Mouse (Mus musculus): ENCODE results near the gene Lyrm2. TPM values are rescaled to one million over a fixed set of nuclear protein-coding genes. Genes with fewer than 3 reads are reported as not detected.
A peak's percentile ranks its signal among the peaks of the same experiment; 100 is the strongest.

Lyrm2 gene
- 10 to 100 TPM; 30.6 to 40.0 TPM for total RNA-seq (2021)
- long read RNA-seq, experiment 1, transcript Lyrm2-201 (3 exons, 465 nt), result major isoform, 11 of 12 reads
- long read RNA-seq, experiment 1, partial matches to known transcripts, result 0 of 12 reads
- long read RNA-seq, experiment 1, other reads (novel, unspliced or antisense), result 0 of 12 reads
- long read RNA-seq, experiment 2, transcript Lyrm2-201 (3 exons, 465 nt), result major isoform, 13 of 15 reads
- long read RNA-seq, experiment 2, partial matches to known transcripts, result 0 of 15 reads
- long read RNA-seq, experiment 2, other reads (novel, unspliced or antisense), result 1 of 15 reads

DNA sequence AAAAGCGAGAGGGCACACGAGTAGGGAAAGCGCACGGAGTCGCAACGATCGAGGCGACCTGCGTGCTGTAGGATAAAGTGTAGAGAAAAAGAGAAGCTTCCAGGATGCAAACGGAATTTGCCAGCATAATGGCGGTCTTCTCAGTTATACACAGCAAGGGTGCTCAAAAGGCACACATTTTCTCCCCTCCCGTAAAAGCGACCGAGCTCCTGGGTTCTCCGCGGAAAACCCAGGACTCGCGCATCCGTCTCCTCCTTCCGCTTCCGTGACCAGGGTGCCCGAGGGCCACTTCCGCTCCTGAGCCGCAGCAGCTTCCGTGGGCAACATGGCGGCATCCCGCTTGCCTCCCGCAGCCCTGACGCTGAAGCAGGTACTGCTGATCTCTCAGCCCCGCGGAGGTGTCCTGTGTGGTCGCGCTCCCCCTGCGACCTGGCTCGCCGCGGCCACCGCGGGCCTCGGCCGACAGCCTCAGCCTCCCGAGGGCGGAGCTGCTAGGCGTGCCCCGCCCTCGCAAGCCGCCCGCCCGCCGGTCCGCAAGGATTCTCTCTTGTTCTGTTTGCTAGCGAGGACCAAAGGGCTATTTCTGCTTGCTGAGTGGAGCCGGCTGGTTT, at the start of gene Lyrm2:
Gene Lyrm2, plus strand, starts transcription at position 288 of the 611 bp plus-strand sequence.
- DNase-seq (ENCODE audit: low spot score in 2 of 2), result peak; percentile 83 to 84

GRCm38 (mm10) chr4:32750711-32751110, 49.3 kb upstream of the Lyrm2 start:
- no peak for DNase-seq (ENCODE audit: low spot score in 2 of 2)

DNA sequence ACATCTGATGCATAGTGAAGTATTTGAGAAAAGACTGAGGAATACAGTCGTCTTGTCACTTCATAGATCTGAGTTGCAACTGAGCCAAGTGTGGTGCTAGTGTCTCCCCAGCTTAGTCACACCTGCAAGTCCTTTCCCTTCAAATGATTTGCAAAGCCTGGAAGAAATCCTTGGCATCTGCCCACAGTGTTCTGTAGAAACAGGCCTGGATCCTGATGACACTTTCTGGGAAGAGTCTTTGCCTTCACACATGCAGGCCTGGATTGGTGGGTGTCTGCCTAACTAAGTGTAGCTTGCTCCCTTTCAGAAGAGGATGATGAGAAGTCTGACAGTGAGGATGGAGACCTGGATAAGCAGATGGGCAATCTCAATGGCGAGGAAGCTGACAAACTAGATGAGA, 42.6 kb upstream of the Lyrm2 start:
- DNase-seq (ENCODE audit: low spot score in 2 of 2), result peak; percentile 37 to 59

DNA sequence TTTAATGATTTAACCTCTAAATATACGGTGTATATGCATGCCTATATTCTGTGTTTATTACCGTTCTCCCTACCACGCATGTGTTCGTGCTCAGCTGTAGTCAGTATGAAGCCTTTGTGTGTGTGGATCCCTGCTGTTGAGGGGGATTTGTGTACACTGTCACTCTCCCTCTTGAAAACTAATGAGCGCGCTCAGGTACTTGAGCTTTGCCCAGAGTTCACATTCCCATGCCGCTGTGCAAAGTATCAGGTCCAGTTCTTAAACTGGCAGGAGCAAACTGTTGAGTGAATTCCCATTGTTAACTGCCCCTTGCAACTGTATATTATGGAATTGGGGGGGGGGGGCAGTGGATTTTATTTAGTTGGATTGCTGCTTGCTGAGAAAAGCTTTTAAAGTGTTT, 32.6 kb upstream of the Lyrm2 start:
- DNase-seq (ENCODE audit: low spot score in 2 of 2), result no peak

- DNase-seq (ENCODE audit: low spot score in 2 of 2), result no peak
Measured at GRCm38 (mm10) chr4:32768046-32768445, 32.0 kb upstream of the Lyrm2 start.

DNA sequence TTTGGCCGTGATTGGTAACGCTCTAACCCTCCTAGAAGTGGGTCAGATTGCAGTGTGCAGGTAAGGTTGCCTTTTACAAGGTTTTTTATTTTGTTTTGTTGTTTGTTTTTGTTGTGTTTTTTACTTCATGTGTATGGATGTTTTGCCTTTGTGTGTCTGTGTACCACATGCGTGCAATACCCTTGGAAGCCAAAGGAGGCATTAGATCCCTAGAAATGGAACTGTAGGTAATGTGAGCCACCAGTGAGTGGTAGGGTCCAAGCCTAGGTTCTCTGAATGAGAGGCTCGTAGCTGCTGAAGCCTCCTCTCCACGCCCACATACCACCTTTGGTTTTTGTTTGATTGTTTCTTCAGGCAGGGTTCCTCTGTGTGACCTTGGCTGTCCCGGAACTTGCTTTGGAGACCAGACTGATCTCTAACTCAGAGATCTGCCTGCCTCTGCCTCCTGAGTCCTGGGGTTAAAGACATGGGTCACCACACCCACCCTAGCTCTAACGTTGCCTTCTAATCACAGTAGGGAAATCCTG, 29.7 kb upstream of the Lyrm2 start:
- DNase-seq (ENCODE audit: low spot score in 2 of 2), result no peak

DNA sequence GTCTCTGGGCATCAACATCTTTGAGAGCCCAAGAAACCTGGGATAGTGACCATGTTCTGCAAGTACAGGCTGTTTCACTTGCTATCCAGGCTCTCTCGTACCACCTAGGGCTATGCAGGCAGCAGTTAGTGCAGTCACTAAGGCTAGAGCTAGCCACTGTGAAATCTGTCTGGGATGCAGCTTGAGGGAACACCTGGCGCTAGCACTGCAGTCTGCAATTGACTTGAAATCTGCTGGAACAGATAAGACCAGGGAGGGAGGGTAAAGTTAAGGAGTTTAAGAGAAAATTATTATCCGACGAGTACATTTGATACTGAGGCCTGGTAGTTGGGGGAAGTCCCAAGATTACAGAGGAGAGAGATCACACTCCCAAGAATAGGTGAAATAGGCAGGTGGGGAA, 20.1 kb upstream of the Lyrm2 start:
- DNase-seq (ENCODE audit: low spot score in 2 of 2), result no peak

DNA sequence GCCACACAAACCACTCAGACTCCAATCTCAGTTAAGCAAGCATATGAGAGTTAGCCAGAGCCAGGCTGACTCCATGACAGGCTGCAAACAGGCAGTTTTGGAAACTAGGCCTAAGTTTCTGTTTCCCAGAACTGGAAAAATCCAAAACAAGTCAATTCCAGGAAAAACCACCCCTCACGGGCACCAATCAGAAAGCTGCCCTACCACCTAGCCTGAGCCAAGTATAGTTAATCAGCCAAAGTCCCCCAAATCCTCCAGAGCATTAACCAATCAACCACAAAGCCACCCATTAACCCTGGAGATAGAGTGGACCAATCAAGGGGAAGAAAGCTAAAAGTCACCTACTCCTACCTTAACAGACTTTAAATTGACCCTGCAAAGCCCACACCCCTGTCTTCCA, 12.9 kb upstream of the Lyrm2 start:
- no peak for DNase-seq (ENCODE audit: low spot score in 2 of 2)

- DNase-seq (ENCODE audit: low spot score in 2 of 2), result no peak
Measured at GRCm38 (mm10) chr4:32789020-32789419, 11.0 kb upstream of the Lyrm2 start.

GRCm38 (mm10) chr4:32798976-32799375, 1.1 kb upstream of the Lyrm2 start:
- no peak for DNase-seq (ENCODE audit: low spot score in 2 of 2)

DNA sequence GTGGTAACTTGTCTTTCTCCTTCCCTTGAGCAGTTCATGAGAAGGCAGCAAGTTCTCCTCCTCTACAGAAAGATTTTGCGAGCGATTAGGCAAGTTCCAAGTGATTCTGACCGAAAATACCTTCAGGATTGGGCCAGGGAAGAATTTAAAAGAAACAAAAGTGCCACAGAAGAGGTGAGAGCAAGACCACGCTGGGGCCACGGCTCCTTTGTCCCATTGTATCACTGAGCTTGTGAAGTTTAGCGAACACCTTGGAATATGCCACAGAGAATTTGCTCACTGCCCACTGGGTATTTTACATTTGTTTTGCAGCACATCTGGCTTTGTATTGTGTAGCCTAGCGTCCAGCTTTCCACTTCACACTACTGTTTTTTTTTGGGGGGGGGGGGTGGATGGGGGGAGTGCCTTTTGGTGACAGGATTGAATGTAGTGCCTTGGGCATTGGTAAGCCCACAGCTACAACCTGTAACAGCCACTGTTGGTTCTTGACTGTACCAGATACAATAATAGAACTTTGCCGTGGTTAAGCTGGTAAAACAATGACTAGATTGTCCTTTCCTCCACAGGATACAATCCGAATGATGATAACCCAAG, 621 bp downstream of the Lyrm2 start:
- DNase-seq (ENCODE audit: low spot score in 2 of 2), result no peak

DNA sequence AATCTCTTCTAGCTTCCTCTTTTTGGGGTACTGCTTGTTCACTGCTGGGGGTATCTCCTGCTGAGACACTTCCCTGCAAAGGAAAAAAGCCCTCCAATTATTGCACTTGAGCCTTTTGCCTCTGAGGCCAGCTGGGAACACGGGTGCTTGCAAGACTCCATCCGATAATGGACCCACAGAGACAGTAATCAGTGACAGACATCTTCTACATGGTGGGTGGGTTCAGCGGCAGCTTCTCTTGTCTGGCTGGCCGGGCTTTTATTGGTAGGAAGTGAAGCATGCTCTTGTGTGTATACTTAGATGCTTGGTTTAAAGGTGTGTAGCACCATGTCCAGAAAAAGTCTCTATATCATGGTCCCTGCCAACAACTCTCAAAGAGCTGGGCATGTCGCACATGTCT, 17.4 kb downstream of the Lyrm2 start:
- DNase-seq (ENCODE audit: low spot score in 2 of 2), result no peak

GRCm38 (mm10) chr4:32820676-32821075, 20.6 kb downstream of the Lyrm2 start:
- no peak for DNase-seq (ENCODE audit: low spot score in 2 of 2)

DNA sequence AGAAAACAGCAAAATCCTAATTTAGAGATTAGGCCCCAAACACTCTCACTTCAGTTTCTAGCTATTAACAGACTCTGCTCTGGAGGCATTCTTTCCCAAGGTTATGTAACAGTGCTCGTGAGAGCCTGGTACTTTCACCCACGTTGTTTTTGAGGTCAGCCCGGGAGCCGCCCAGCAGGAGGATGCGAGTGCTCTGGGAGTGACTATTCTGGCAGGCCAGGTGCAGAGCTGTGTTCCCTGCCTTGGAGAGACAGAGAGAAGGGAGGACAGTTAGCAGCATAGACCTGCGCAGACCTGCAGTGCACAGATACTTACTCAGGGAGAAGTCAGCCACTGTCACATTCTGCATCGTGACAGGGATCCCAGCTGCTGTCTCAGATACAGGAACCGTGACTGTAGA, 24.2 kb downstream of the Lyrm2 start:
- peak in 1 of 2 experiments; percentile 14 for DNase-seq (ENCODE audit: low spot score in 2 of 2)

GRCm38 (mm10) chr4:32826925-32827324, 26.9 kb downstream of the Lyrm2 start:
- DNase-seq (ENCODE audit: low spot score in 2 of 2), result no peak

DNA sequence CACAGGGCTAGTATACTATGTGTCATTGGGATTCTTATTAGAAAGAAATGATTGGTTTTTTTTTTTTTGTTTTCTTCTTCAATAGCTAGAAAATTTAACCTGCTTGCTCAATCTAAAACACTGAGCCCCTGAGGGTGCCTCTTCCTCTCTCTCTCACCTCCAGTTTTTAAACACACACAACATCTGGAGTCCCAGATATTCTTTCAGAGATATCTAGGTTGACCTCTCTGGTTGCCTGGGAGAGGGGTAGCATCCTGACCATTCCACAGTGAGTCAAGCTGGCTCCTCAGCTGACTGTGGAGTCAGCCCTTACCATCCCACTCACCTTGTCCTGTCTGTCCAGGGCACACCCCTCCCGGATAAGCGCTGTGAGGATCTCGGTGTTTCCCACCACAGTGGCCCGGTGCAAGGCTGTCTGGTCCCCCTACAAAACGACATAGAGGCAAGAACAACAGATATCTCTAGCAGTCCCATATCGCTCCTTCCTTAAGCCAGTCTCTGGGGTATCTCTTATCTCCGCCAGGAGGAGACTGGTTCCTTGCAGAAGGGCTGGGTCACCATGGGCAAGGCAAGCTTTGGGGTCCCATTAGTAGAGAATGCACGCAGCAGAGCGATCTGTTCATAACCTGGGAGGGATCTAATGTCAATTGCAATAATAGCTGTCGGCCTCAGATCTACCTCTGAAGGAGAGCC, 28.5 kb downstream of the Lyrm2 start:
- no peak for DNase-seq (ENCODE audit: low spot score in 2 of 2)

DNA sequence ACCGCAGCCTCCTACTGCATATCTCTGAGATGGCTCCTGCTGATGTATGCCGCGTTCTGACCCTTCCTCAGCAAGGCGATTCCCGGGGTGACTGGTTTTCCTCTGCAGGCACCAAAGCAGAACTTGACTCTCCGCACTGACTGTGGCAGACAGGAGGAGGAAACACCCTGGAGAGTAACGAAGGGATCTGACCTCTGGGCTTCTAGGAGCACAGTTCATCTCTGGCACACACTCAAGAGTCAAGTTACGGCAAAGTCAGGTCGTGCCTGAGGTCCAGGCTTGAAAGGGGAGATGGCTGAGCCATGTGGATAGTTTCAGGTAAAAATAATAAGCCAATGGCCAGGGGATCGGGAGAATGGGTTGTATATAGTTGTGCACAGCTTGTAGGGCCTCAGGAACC, 29.3 kb downstream of the Lyrm2 start:
- DNase-seq (ENCODE audit: low spot score in 2 of 2), result no peak

DNA sequence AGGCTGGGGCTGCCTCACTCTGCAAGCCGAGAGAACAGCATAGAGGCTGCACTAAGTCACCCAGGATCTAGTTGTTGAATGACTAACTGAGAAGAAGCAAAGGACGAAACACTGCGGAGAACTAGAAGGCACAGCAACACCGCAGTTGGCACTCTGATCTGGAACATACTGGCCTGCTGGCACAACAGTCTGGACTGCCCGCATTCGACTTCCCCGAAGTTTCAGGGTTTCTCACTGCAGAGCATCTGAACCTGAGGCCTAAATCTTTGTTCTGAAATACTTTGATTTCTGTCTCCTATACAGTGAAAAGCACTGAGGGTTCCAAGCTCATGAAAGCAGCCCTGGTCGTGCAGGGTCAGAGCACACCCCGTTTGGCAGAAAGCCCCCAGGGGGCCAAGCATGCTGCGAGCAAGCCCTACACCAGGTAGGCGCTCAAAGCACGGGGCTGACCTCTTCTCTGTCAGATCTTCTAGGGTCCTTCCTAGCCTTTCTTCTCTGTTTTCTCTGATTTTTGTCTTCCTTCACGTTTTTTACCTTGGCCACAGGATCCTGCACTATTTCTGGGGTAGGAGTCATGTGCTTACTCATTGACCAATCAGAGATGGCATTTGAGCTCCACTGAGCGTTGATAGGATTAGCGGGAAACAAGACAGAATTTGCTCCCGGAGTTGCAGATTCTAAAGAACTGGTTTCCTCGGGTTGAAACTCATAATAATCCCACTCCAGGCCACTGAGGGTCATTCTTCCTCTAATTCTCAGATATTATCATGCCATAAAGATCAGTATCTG, 33.6 kb downstream of the Lyrm2 start:
- no peak for DNase-seq (ENCODE audit: low spot score in 2 of 2)

GRCm38 (mm10) chr4:32834541-32834940, 34.5 kb downstream of the Lyrm2 start:
- no peak for DNase-seq (ENCODE audit: low spot score in 2 of 2)

DNA sequence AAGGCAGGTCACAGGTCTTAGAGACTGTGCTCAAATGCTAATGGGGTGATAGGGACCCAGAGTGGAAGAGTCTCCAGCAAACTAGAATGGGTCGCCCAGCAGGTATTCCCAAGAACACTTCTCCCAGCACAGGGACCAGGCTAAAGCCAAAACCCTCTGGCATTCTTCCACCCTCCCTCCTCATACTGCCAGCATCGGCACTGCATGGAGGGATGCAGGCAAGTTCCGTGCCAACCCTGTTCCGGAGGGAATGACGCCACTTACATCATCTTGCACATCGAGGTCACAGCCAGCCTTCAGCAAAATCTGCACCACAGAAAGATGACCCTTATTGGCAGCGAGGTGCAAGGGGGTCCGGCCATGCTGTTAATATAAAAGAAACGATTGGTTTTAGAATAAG, 36.0 kb downstream of the Lyrm2 start:
- DNase-seq (ENCODE audit: low spot score in 2 of 2), result no peak

GRCm38 (mm10) chr4:32838401-32838800, 38.3 kb downstream of the Lyrm2 start:
- DNase-seq (ENCODE audit: low spot score in 2 of 2), result no peak

Measured in left cerebral cortex, adult 18-20 months (tissue).